In genomic region chr4:134362586-134362985, GRCm38 (mm10) we compare ENCODE assay signal across 7 mouse cellular contexts. TPM values are rescaled to one million over a fixed set of nuclear protein-coding genes. Genes with fewer than 3 reads are reported as not detected.
A peak's percentile ranks its signal among the peaks of the same experiment; 100 is the strongest.
DNase-seq lines count a peak whose midpoint lies in the region; ATAC-seq lines count a peak whose summit lies in the region.

No protein-coding gene starts in this region.

- no peak overlapping the region for H3K27ac ChIP-seq in liver, embryonic 13.5 days

- H3K4me2 ChIP-seq in liver, embryonic 13.5 days: peak overlapping the region; percentile 28

- intact Hi-C loops in heart, postnatal 14 days (cut with DNase I): no loop called here

- H3K4me1 ChIP-seq in liver, embryonic 13.5 days (replicated peaks): peaks cover under 1% of the 10 kb centered on the region; the same call in 1 of the 2 replicates

- no peaks in the 10 kb centered on the region for H3K9me3 ChIP-seq in liver, embryonic 13.5 days (replicated peaks)

- peaks cover 37% of the 10 kb centered on the region for H3K27me3 ChIP-seq in liver, embryonic 13.5 days

- no peak overlapping the region for H3K4me3 ChIP-seq in liver, embryonic 13.5 days (replicated peaks)

- 4% methylated on average over 9 of the region's 9 CpGs for WGBS in liver, embryonic 13.5 days (ENCODE audit: insufficient replicate concordance)

- H3K9ac ChIP-seq in liver, embryonic 13.5 days: no peak overlapping the region

- ATAC-seq in CD4-positive, CD25-positive, alpha-beta regulatory T cell, adult 4 months: peak; percentile 82
- ATAC-seq in liver, embryonic 13.5 days (ENCODE audit: low read depth): no peak

- no peaks in the 10 kb centered on the region for H3K36me3 ChIP-seq in liver, embryonic 13.5 days

- peak; percentile 53 for DNase-seq in ZHBTc4 (ENCODE audit: low read depth, low spot score)
- DNase-seq in heart, postnatal 14 days: peak; percentile 16 to 35
- no peak for DNase-seq in liver, embryonic 13.5 days
- peak; percentile 84 for DNase-seq in thymus, postnatal 0 days (ENCODE audit: low spot score)
- no peak for DNase-seq in cerebellum, postnatal 36 days
- no peak for DNase-seq in layer of hippocampus, adult 9-10 months (ENCODE audit: low spot score)

RNA-seq across cellular contexts. Expression of gene Slc30a2, which starts 19.6 kb away (rescaled TPM):
- under 1 TPM; 0.19 TPM for polyA plus RNA-seq in CD4-positive, CD25-positive, alpha-beta regulatory T cell, adult 4 months (2017; shearing (Covaris generic))
- under 1 TPM; 0.68 to 0.96 TPM for total RNA-seq in heart, postnatal 14 days (2021)
- polyA plus RNA-seq in liver, embryonic 13.5 days (2015; fragmentation: Nextera tagmentation; extraction: Ambion mirVana): not detected in 2 replicates
- 0.17 and 0.40 TPM in 2 replicates for polyA plus RNA-seq in thymus, postnatal 0 days (2015; fragmentation: Nextera tagmentation; extraction: Ambion mirVana)

RNA-seq across cellular contexts. Expression of gene Extl1, which starts 21.1 kb away (rescaled TPM):
- 1 to 10 TPM; 2.2 to 2.3 TPM for polyA plus RNA-seq in CD4-positive, CD25-positive, alpha-beta regulatory T cell, adult 4 months (2017; shearing (Covaris generic))
- total RNA-seq in heart, postnatal 14 days (2021): 10 to 100 TPM; 11.4 to 12.0 TPM
- polyA plus RNA-seq in liver, embryonic 13.5 days (2015; fragmentation: Nextera tagmentation; extraction: Ambion mirVana): 0.15 and 0.18 TPM in 2 replicates
- 2.9 and 3.3 TPM in 2 replicates for polyA plus RNA-seq in thymus, postnatal 0 days (2015; fragmentation: Nextera tagmentation; extraction: Ambion mirVana)

RNA-seq across cellular contexts. Expression of gene Pafah2, which starts 33.5 kb away (rescaled TPM):
- polyA plus RNA-seq in CD4-positive, CD25-positive, alpha-beta regulatory T cell, adult 4 months (2017; shearing (Covaris generic)): 1 to 10 TPM in 1 of 2 experiments, under 1 TPM in 1; 0.30 to 2.4 TPM
- total RNA-seq in heart, postnatal 14 days (2021): 1 to 10 TPM; 7.5 to 8.6 TPM
- 3.7 and 5.1 TPM in 2 replicates for polyA plus RNA-seq in liver, embryonic 13.5 days (2015; fragmentation: Nextera tagmentation; extraction: Ambion mirVana)
- 4.6 and 5.3 TPM in 2 replicates for polyA plus RNA-seq in thymus, postnatal 0 days (2015; fragmentation: Nextera tagmentation; extraction: Ambion mirVana)

RNA-seq across cellular contexts. Expression of gene Trim63, which starts 47.7 kb away (rescaled TPM):
- not detected for polyA plus RNA-seq in CD4-positive, CD25-positive, alpha-beta regulatory T cell, adult 4 months (2017; shearing (Covaris generic))
- 100 to 1,000 TPM; 193 to 217 TPM for total RNA-seq in heart, postnatal 14 days (2021)
- polyA plus RNA-seq in liver, embryonic 13.5 days (2015; fragmentation: Nextera tagmentation; extraction: Ambion mirVana): 0.14 and 0.24 TPM in 2 replicates
- polyA plus RNA-seq in thymus, postnatal 0 days (2015; fragmentation: Nextera tagmentation; extraction: Ambion mirVana): 1.1 and 1.3 TPM in 2 replicates

Comparison
In these comparisons a context has a peak if more than half of its experiments do, and no peak if none do; other contexts are left out.
1. DNase-seq: peak in ZHBTc4 (single experiment), heart, postnatal 14 days (2 of 2) and thymus, postnatal 0 days (single experiment); none in liver, embryonic 13.5 days (single experiment), cerebellum, postnatal 36 days (0 of 2) and layer of hippocampus, adult 9-10 months (single experiment).